Mouse (Mus musculus): ENCODE measurements around the gene Rab7.

Rab7 gene

GRCm38 (mm10) chr6:88044577-88045405 lies at the start of gene Rab7:
Gene Rab7 (minus strand): TSS chr6:88045270.
- peak; percentile 97 for DNase-seq (ENCODE audit: low spot score)

GRCm38 (mm10) chr6:88088971-88089370 lies 43.9 kb upstream of the Rab7 start:
- no peak for DNase-seq (ENCODE audit: low spot score)

GRCm38 (mm10) chr6:88084278-88085151 lies 39.4 kb upstream of the Rab7 start, which contains the start of gene Rpn1:
Gene Rpn1 (plus strand): TSS chr6:88084482.
- DNase-seq (ENCODE audit: low spot score), result peak; percentile 95

- DNase-seq (ENCODE audit: low spot score), result no peak
Observed at GRCm38 (mm10) chr6:88083672-88084071, 38.6 kb upstream of the Rab7 start.

GRCm38 (mm10) chr6:88083095-88083494 lies 38.0 kb upstream of the Rab7 start:
- DNase-seq (ENCODE audit: low spot score), result no peak

GRCm38 (mm10) chr6:88075960-88076517 lies 31.0 kb upstream of the Rab7 start:
- DNase-seq (ENCODE audit: low spot score), result no peak

GRCm38 (mm10) chr6:88074752-88075554 lies 29.9 kb upstream of the Rab7 start:
- DNase-seq (ENCODE audit: low spot score), result peak; percentile 97

- no peak for DNase-seq (ENCODE audit: low spot score)
Observed at GRCm38 (mm10) chr6:88071216-88071615, 26.1 kb upstream of the Rab7 start.

- DNase-seq (ENCODE audit: low spot score), result no peak
Observed at GRCm38 (mm10) chr6:88070468-88070867, 25.4 kb upstream of the Rab7 start.

GRCm38 (mm10) chr6:88068739-88069138 lies 23.7 kb upstream of the Rab7 start:
- no peak for DNase-seq (ENCODE audit: low spot score)

GRCm38 (mm10) chr6:88067722-88068121 lies 22.7 kb upstream of the Rab7 start:
- DNase-seq (ENCODE audit: low spot score), result no peak

GRCm38 (mm10) chr6:88065968-88066367 lies 20.9 kb upstream of the Rab7 start:
- DNase-seq (ENCODE audit: low spot score), result no peak

- peak; percentile 52 for DNase-seq (ENCODE audit: low spot score)
Observed at GRCm38 (mm10) chr6:88065116-88065515, 20.0 kb upstream of the Rab7 start.

GRCm38 (mm10) chr6:88064072-88064642 lies 19.1 kb upstream of the Rab7 start:
- DNase-seq (ENCODE audit: low spot score), result no peak

GRCm38 (mm10) chr6:88062398-88062797 lies 17.3 kb upstream of the Rab7 start:
- no peak for DNase-seq (ENCODE audit: low spot score)

GRCm38 (mm10) chr6:88061406-88061805 lies 16.3 kb upstream of the Rab7 start:
- no peak for DNase-seq (ENCODE audit: low spot score)

- no peak for DNase-seq (ENCODE audit: low spot score)
Observed at GRCm38 (mm10) chr6:88060602-88061001, 15.5 kb upstream of the Rab7 start.

- DNase-seq (ENCODE audit: low spot score), result no peak
Observed at GRCm38 (mm10) chr6:88059903-88060302, 14.8 kb upstream of the Rab7 start.

GRCm38 (mm10) chr6:88056866-88057265 lies 11.8 kb upstream of the Rab7 start:
- DNase-seq (ENCODE audit: low spot score), result no peak

GRCm38 (mm10) chr6:88055663-88056062 lies 10.6 kb upstream of the Rab7 start:
- DNase-seq (ENCODE audit: low spot score), result no peak

GRCm38 (mm10) chr6:88054081-88054835 lies 9.2 kb upstream of the Rab7 start:
- no peak for DNase-seq (ENCODE audit: low spot score)

Measured in layer of hippocampus, adult 11-12 months (tissue).